Mouse (Mus musculus): ENCODE data around the gene Aldh3a2.
A peak's percentile ranks its signal among the peaks of the same experiment; 100 is the strongest.
"Not testable (repeated sequence)": the region's sequence is repeated elsewhere in the genome, so short reads cannot be mapped to it uniquely, and the experiment has no call there.

Aldh3a2 gene

DNA sequence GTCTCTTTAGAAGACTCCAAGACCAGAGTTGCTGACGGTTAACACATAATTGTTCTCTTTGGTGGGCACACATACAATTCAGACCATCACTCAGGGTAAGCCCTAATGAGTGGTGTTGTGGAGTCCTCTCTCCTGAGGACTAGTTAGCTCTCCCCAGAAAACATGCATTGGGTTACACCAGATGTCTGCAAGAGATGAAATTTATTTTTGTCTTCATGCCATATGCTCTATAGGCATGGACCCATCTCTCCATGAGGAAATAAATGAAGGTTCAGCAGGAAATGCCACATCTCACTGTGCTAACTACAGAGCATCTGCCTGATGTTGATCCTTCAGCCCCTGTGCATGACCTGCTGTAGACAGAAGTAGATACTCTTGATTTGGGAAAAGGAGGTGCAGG lies 45.3 kb downstream of the Aldh3a2 start:
- ATAC-seq (ENCODE audit: insufficient number of reproducible peaks, low FRiP score, low TSS enrichment): no peak

DNA sequence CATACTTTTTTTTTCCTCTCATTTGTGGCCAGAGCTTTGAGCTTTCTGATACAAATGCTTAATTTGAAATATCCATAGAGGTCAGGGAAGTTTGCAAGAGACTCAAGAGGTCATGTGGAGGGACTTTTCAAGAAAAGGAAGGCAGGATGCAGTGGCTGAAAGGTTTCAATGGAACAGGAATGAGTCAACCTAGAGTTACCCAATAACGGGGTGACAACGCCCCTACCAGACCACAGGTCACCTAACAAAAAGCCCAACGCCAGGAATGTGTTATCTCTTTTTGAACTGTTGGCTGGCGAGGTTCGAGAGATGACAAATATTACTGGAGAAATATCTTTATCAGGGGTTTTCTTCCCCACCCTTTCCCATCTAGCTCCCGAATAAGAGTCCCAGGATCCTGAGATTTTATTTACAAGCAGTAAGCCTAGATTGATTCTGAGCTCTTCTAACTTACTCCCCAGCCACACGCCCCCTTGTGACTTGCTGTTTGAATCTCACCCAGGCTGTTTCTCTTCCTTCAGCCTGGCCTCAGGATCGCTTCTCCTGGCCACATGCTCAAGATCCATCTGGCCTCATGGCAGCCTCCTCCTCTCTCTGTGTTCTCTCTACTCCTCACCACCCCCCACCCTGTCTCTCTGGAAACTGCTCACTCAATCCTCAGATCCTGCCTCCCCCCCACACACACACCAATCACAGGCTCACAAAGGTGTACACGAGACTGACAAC lies 46.9 kb downstream of the Aldh3a2 start:
- no peak for ATAC-seq (ENCODE audit: insufficient number of reproducible peaks, low FRiP score, low TSS enrichment)

DNA sequence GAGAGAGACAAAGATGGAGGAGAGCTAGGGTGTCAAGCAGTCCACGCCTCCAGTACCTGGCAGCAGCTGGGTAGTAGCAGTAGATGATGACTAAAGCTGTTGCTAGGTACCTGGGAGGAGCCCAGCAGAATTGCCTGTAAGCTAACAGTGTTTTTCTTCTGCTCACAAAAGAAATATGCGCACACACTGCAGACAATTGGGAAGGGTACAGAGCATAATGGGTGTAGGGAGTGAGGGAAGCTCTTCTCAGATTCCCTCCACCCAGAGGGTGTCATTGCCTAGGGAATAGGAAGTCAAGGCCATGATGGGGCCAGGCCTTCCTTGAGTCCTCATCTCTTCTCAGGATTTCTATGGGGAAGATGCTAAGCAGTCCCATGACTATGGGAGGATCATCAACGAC lies 51.3 kb downstream of the Aldh3a2 start:
- no peak for ATAC-seq (ENCODE audit: insufficient number of reproducible peaks, low FRiP score, low TSS enrichment)

DNA sequence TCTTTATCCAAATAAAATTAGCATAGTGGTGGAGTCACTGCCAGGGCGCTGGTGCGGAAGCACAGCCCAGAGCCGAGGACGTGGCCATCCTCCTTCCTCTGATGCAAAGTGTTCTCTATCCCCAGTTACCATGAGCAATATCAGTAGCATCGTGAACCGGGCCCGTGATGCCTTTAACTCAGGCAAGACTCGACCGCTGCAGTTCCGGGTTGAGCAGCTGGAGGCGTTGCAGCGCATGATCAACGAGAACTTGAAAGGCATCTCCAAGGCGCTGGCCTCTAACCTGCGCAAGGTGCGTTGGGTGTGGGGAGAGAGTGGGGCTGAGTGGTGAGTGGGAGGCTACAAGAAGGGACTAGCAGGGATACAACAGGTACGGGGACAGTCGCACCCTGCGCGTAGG lies 55.2 kb downstream of the Aldh3a2 start:
- ATAC-seq (ENCODE audit: insufficient number of reproducible peaks, low FRiP score, low TSS enrichment): no peak

DNA sequence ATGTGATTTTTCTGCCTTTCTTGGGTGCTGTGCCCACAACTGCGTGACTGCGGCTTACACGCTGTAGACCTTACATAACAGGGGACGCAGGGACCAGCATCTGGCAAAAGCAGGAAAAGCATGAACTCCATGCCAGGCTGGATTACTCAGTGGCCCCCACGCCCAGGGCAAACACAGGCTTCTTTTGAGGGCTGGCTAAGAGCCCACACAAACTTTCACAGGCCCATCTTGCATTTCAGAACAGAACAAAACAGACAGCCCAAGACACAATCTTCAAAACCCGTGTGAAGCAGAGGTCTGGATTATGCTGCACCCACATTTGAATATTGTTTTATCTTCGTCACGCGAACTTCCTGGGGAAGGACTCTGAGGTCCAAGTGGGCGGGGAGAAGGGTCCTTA lies 58.9 kb downstream of the Aldh3a2 start:
- no peak for ATAC-seq (ENCODE audit: insufficient number of reproducible peaks, low FRiP score, low TSS enrichment)

DNA sequence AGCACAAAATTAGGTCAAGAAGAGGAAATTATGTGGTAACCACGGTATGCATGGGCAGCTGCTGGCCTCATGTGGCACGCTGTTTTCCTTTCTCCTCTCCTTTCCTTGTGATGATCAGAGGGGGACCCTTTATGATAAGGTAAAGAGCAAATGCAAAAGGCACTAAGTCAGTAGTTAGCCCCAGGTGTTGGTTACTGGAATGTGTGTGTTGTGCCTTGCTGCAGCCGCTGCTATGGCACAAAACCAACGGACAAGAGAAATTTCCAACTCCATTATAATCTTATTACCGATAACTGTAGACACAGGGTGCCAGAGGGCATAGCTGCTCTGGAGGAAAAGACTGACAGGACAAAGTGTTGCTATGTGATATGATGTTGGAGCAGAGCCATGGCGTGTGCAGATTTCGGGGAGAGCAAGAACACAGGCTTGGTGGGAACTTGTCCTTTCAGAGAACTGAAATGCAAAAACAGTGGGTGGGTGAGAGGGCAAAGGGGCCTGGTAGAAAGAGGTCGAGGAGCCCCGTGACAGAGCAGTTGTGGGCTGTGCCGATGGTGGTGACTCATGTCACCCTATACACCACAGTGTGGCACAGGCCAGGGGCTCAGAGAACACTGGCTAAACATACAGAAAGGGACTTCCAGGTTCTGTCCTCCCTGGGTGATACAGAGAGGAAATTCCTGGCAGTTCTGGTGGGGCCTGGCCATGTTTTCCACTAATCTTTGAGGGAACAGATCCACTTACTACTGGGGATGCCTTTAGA lies 59.6 kb downstream of the Aldh3a2 start, which contains the start of gene Aldh3a1:
Gene Aldh3a1, plus strand, starts transcription at position 51 of the 760 bp plus-strand sequence.
- ATAC-seq (ENCODE audit: insufficient number of reproducible peaks, low FRiP score, low TSS enrichment): no peak

DNA sequence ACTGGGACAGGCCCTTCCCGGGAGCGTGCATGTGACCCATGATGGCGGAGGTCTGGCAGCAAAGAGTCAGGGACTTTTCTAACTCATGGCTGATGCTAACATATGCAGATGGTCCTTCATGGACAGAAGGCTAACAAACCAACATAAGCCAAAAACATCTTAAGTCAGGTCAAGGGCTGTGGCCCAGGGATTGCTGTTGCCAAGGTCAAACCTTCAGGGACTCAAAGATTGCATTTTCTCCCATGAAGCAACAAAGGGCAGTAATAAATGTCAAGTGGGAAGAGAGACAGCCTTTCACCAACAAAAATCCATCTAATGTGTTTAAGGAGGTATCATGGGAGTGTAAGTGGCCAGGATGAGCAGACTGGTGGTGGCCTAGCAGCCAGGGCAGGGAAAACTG lies 61.1 kb downstream of the Aldh3a2 start:
- ATAC-seq (ENCODE audit: insufficient number of reproducible peaks, low FRiP score, low TSS enrichment): no peak

DNA sequence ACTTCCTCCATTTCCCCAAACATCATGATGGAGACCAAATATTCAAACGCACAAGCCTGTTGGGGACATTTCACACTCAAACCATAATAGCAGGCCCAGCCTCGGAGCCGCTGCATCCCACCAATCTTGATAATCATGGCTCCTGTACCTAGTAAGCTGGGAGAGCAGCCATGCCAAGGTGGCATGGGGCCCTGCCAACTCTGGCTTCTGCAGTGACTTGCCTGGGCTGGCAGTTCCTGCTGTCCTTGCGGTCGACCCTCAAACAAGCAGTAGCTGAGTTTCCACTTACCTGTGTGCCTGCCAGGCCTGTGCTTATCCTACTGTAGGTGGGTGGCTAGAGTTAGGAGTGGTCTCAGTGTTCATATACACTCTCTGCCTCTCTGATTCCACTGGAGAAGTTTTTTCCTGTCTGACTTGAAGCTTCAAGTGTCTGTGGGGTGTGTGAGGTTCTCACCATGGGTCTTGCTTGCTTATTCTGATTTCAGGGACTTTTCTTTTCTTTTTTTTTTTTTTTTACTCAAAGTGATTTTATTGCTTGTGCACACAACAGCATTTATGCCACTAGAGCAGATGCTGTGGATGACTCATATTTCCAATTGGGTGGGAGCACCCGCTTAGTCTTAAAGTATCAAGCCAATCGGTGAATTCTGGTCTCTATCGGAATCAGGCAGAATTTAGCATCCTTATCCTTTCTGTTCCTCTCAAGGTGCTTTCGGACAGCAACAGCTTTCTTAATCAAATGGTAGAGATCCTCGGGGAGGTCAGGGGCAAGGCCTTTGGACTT lies 61.9 kb downstream of the Aldh3a2 start:
- no peak for ATAC-seq (ENCODE audit: insufficient number of reproducible peaks, low FRiP score, low TSS enrichment)

DNA sequence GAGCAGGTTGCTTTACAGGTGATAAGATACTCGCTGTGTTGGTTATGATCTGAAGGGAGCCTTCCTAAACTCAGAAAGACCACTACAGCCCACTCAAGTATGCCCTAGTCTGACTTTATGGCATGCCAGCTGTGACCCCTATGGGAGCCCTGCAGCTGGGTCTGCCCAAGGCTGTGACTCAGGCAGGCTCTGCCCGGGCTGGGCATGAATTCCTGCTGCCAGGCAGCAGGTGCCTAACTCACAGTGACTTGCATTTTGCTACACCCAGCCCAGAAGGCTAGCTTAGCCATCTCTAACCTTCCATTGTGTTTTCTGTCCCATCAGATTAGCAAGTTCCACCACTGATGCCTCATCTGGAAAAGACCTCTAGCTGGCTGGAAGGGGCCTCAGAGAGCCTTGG lies 64.5 kb downstream of the Aldh3a2 start:
- ATAC-seq (ENCODE audit: insufficient number of reproducible peaks, low FRiP score, low TSS enrichment): no peak

DNA sequence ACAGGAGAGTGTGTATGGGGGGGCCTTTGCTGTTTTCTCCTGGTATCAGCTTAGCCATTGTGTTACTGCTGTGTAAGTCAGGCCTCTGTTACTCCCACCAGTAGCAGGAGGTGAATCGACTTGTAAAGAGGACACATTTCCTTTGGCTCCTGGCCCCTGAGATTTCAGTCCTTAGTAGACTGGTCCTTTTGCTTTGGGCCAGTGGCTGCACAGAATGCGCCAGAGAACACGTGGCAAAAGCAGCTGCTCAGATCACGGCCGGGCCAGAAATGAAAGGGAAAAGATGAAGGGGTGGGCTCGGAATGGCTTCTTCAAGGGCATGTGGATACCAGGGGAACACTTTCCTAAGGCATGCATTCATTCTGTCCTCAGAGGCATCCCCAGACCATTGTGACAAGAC lies 65.1 kb downstream of the Aldh3a2 start:
- no peak for ATAC-seq (ENCODE audit: insufficient number of reproducible peaks, low FRiP score, low TSS enrichment)

DNA sequence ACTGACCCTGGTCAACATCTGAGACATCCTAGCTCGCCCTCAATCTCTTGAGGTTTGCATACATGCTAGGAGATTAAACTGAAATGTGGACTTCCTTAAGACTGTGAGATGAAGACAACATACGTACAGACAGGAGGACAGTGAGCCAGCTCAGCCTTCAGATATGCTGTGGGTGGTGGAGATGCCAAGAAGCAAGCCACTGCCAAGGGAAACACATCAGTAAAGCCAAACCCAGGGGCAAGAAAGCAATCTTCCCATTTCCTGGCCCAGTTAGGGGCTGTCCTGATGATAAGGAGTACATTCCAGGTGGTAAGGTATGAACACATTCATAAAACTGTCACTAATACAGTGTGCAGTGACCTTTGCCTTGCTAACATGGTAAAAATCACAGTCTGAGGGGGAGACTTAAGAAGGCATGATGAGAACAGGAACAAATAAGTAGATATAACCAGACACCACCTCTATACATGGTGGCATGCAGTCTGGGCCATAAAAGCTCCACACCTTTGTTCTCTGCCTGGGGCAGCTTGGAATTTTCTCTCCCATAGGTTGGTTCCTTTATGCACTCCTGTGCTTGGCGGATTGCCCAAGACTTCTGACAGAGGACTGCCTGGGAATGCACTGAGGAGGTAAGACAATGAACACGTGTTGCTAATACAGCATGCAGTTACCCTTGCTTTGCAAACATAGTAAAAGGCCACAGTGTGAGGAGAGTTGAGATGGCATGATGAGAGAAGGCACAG lies 67.5 kb downstream of the Aldh3a2 start:
- ATAC-seq (ENCODE audit: insufficient number of reproducible peaks, low FRiP score, low TSS enrichment): no peak

DNA sequence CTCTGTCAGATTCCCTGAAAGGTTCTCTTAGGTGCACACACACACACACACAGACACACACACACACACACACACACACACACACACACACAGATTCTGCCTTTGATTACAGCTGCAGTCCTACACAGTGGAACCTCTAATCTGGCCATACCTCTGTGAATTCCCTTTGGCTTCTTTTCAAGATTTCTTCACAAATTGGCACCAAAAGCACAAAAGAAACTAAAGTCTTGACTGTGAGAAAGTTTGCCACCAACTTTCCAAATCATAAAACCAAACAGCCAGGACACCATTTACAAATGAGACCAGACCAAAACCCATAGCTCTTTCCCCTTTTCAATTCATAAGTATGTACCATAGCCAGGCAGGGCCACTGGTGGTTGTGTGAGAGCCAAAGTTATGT lies 69.3 kb downstream of the Aldh3a2 start:
- no peak for ATAC-seq (ENCODE audit: insufficient number of reproducible peaks, low FRiP score, low TSS enrichment)

DNA sequence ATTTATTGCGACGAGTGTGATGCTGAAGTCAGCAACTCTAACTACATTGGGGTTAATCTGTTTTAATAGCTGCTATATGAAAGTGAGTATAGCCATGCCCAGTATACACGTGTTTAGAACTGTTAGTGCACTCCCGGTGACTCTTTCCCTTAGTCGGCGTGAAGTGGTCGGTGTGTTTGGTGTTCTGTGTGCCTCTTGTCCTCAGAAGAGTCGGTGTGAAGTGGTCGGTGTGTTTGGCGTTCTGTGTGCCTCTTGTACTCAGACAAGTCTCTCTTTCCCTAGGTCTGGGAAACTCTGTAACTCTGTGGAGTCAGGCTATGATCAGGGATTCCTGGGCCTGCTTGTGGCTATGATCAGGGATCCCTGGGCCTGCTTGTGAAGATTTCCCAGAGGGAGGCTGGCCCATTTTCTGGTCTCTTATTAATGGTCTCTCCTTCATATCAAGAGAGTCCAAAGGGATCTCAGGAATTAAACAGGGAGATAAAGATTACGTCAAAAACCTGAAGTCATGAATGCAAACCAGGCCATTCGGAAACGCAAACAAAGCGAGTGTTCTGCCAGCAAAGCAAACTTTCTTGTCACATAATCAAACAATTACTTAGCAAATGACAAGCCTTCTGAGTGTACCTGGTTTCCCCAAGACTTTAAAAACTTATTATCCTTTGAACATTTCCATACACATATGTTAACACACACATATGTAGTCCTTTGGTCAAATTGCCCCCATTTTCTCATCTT lies 70.5 kb downstream of the Aldh3a2 start:
- ATAC-seq (ENCODE audit: insufficient number of reproducible peaks, low FRiP score, low TSS enrichment): no peak

DNA sequence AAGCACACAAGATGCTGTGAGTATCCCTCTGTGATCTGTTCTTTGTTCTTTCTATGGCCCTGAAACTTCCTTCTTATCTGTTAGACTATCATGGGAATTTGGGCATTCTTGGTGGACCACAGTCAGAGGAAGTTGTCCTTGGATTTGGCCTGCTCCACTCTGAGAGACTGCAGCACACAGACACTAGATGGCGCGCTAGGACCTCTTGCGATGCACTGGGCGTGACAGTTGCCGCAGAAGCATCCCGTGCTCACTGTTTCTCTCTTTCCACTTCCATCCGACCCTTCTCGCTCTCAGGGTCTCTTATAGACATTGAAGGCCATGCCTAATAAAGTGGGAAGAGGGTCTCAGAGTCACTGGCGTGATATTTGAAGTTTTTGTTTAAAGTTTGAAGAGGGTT lies 73.9 kb downstream of the Aldh3a2 start:
- ATAC-seq (ENCODE audit: insufficient number of reproducible peaks, low FRiP score, low TSS enrichment): peak; percentile 81; the same call in 1 of the 2 replicates

DNA sequence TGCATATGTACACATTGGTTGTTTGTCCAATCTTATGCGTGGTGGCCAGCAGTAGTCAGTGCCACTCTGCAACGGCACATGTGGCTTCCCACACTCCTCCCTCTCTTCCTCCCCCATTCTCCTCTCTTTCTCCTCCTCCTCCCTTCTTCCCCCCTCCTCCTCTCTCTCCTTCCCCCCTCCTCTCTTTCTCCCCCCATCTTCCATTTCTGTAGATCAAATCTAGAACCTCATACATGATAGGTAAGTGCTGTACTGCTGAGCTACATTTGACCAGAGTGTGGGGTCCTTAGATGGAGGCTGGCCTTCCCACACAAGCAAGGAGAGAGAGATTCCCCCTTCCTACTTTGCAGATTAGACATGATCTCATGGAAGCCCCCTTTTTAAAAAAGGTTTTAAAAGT lies 74.5 kb downstream of the Aldh3a2 start:
- no peak for ATAC-seq (ENCODE audit: insufficient number of reproducible peaks, low FRiP score, low TSS enrichment)

DNA sequence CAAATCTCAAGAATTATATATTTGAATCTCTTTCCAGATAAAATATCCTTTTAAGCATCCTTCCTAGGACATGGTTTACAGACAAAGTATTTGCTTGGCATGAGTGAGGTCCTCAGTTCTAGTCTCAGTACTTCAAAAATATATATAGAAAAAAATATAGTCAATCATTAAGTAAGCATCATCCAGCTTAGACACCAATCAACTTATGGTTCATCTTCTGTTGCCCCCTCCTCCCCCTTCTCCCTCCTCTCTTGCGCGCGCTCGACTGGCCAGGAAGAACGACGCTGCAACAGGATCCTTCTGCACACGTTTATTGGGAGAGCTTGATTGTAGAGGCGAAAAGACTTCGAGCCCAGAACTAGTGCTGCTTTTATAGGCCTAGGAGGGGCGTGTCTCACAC lies 75.1 kb downstream of the Aldh3a2 start:
- not testable (repeated sequence) for ATAC-seq (ENCODE audit: insufficient number of reproducible peaks, low FRiP score, low TSS enrichment)

DNA sequence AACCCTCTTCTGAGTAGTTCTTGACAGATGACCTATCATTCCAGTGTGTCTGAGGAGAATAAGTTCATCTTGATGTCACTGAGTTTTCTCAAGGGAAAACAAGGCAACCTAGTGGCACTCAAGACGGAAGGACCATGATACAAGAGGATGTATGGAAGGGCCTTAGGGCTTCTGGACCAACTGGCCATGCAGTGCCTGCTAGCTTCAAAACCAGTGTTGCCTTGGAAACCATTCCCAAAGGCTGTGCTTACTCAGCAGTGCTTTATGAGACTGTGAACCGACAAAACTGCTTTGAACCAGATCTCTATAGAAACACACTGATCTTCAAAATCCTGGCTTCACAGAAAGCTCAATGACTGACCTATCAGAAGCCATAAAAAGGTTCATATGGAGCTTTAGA lies 76.5 kb downstream of the Aldh3a2 start:
- no peak for ATAC-seq (ENCODE audit: insufficient number of reproducible peaks, low FRiP score, low TSS enrichment)

DNA sequence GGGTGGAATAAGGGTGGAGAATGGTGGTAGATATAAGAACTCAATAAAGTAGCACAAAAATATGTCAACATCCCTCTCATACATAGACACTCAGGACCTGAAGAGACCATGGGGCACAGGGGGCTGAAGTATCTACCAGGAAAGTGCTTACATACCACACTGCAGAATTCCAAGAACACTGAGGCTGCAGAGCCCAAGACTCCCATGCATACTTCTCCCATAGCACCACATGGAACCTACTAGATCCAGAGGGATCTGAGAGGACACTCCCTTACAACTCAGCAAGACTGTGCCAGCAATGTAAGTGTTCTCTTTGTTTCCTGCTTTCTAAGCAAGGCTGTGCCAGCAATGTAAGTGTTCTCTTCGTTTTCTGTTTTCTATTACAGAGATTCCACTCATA lies 83.4 kb downstream of the Aldh3a2 start:
- ATAC-seq (ENCODE audit: insufficient number of reproducible peaks, low FRiP score, low TSS enrichment): no peak

DNA sequence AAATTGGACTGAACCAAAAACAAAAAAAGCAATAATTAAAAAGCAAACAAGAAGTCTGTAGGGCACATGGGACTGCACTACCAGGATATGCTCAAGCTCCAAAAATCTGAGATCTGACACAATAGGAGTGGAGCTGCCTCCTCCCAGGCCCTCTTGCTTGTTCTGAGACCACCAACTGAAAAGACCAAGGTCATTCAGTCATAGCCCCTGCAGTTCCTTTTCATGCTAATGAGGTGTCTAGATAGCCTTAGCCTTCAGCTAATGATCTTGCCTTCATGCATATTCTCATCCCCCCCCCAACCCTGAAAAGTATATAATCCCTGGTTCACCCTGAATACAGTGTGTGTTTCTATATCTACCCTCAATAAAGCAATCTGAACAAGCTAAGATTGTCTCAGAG lies 85.6 kb downstream of the Aldh3a2 start:
- no peak for ATAC-seq (ENCODE audit: insufficient number of reproducible peaks, low FRiP score, low TSS enrichment)

DNA sequence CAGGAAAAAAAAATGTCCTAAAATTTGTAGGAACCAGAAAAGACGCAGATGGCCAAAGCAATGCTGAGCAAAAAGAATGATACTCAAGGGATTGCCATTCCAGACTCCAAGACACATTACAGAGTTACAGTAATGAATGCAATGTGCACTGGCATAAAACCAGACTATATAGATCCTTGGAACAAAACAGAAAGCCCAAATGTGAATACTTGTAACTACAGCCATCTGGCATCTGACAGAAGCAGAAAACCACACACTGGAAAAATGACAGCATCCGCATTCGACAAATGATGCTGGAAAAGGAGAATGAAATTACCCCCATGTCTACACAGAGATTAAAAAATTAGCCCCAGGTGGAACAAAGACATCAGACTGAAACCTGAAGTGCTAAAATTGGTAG lies 86.9 kb downstream of the Aldh3a2 start:
- no peak for ATAC-seq (ENCODE audit: insufficient number of reproducible peaks, low FRiP score, low TSS enrichment)
